Mouse (Mus musculus): ENCODE data around the gene Arf3.

DNA sequence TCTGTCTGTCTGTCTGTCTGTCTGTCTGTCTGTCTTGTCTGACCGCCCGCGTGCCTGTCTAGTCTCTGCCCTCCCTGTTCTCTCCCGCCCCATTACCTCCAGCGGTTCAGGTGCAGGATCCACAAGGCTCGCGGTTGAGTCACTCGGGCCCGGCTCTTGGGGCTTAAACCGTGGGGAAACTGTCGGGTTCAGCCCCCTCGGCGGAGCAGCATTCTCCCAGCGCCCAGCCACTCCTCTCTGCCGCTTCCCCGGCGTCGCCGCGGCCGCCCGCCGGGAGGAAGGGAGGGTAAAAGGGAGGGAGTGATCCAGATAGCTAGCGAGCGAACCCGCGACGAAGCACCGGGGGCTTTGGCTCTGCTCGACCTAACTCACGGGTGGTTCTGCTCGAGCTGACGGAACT lies 14.7 kb upstream of the Arf3 start, which contains the start of gene Wnt10b:
- no peak for TF ChIP-seq CTCF (conservative IDR thresholded peaks at IDR 0.05; ENCODE audit: low read length)
- no peak for TF ChIP-seq NANOG (IDR thresholded peaks at IDR 0.05; ENCODE audit: borderline replicate concordance, low read length)

Data from E14TG2a.4 (cell line).